Mouse (Mus musculus): ENCODE results near the gene Nenf. TPM values are rescaled to one million over a fixed set of nuclear protein-coding genes. Genes with fewer than 3 reads are reported as not detected.

Gene Nenf
- polyA plus RNA-seq, 1 experiment = 156 TPM

DNA sequence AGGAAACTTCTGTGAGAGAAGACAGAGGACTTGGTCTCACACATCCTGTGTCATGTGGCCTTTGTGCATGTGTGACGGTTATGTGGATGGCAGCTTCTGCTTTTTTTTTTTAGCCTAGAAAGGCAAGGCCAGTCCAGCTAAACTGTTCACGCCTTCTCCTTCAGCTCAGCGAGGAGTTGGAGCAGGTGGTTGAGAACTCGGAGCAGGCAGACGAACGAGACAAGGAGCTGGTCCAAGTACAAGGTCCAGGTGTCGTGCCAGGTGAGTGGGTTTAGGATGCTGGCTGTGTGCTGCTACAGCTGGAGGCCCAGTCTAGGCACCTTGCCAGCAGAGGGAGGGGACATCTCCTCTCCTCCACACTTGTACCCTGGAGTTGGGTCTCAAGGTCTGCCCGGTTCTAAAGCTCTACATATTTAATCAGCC is 10.0 kb upstream of the Nenf start:
- no peak overlapping the region for H3K27ac ChIP-seq (ENCODE audit: insufficient read depth, low read length)
- H3K4me1 ChIP-seq (ENCODE audit: control insufficient read depth, insufficient read depth, low read length) = peaks cover 9% of the 10 kb centered on the region; the same call in 1 of the 2 replicates
- H3K4me3 ChIP-seq (replicated peaks; ENCODE audit: insufficient read depth, low read depth, low read length) = no peak overlapping the region
- TF ChIP-seq CTCF (IDR thresholded peaks at IDR 0.05; ENCODE audit: borderline replicate concordance, insufficient read depth, low read depth, low read length) (no peak), POLR2A (IDR thresholded peaks at IDR 0.05; ENCODE audit: borderline replicate concordance, insufficient read depth, low read length) (no peak)
- DNase-seq = peak in 1 of 2 experiments; percentile 27
- H3K27me3 ChIP-seq (ENCODE audit: control insufficient read depth, insufficient read depth, low read length) = no peaks in the 10 kb centered on the region
- 61% methylated on average over 8 of the region's 8 CpGs for WGBS

DNA sequence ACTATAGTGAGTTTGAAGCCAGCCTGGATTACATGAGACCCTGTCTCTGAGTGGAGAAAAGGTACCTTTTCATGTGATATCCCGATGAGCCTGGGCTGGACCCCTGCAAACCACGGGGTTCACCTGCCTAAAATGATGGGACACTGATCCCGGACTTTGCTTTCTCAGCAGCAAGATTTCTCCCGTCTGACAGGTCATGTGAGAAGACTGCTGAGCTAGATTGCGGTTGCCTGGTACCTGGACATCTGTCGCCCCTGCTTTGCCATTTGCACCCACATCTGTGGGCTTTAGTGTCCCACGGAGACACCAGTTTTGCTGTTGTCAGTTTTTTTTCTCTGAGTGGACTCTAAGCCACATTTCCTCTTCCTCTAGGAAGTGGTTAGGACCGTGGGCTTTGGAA is 9.3 kb upstream of the Nenf start:
- no peak overlapping the region for H3K4me3 ChIP-seq (replicated peaks; ENCODE audit: insufficient read depth, low read depth, low read length)
- 60% methylated on average over 8 of the region's 8 CpGs for WGBS
- TF ChIP-seq CTCF (IDR thresholded peaks at IDR 0.05; ENCODE audit: borderline replicate concordance, insufficient read depth, low read depth, low read length) (no peak), POLR2A (IDR thresholded peaks at IDR 0.05; ENCODE audit: borderline replicate concordance, insufficient read depth, low read length) (no peak)
- no peak for DNase-seq
- no peak overlapping the region for H3K27ac ChIP-seq (ENCODE audit: insufficient read depth, low read length)
- peaks cover 9% of the 10 kb centered on the region; the same call in 1 of the 2 replicates for H3K4me1 ChIP-seq (ENCODE audit: control insufficient read depth, insufficient read depth, low read length)
- no peaks in the 10 kb centered on the region for H3K27me3 ChIP-seq (ENCODE audit: control insufficient read depth, insufficient read depth, low read length)

DNA sequence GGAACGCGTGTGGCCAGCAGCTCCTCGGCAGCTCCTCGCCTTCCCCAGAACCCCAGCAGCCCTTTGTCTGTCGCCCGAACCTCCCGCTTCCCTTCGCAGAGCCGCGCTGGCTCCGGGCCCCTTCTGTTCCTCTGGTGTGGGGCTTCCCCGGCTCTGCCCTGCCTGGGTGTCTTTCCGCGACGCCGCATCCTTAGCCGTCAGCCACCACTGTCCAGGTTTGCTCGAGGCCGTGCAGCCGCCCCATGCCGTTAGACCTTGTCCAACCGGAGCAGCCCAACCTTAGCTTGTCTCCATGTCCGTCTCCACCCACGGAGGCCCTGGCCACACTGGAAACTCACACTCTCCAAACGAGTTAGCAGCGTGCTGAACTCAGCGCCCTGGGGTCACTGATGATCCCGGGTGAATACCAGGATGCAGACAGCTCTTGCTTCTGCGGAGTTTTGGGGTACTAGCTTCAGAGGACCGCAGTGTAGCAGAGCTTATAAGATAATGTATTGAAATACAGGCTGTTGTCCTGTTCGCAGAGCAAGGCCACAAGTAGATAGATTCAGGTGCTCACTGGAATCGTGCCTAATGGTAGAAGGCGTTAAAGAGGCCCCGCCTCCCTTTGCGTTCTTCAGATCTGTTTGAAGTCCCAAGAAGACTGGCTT is 8.4 kb upstream of the Nenf start:
- TF ChIP-seq CTCF (IDR thresholded peaks at IDR 0.05; ENCODE audit: borderline replicate concordance, insufficient read depth, low read depth, low read length) (no peak), POLR2A (IDR thresholded peaks at IDR 0.05; ENCODE audit: borderline replicate concordance, insufficient read depth, low read length) (no peak)
- Histone ChIP-seq H3K4me3 (replicated peaks; ENCODE audit: insufficient read depth, low read depth, low read length) (peak overlapping the region; percentile 95), H3K27ac (ENCODE audit: insufficient read depth, low read length) (peak overlapping the region; percentile 77), H3K27me3 (ENCODE audit: control insufficient read depth, insufficient read depth, low read length) (no peaks in the 10 kb centered on the region), H3K4me1 (ENCODE audit: control insufficient read depth, insufficient read depth, low read length) (peaks cover 9% of the 10 kb centered on the region; the same call in 1 of the 2 replicates)
- WGBS = under 1% methylated on average over 35 of the region's 35 CpGs
- peak in 1 of 2 experiments; percentile 56 for DNase-seq

DNA sequence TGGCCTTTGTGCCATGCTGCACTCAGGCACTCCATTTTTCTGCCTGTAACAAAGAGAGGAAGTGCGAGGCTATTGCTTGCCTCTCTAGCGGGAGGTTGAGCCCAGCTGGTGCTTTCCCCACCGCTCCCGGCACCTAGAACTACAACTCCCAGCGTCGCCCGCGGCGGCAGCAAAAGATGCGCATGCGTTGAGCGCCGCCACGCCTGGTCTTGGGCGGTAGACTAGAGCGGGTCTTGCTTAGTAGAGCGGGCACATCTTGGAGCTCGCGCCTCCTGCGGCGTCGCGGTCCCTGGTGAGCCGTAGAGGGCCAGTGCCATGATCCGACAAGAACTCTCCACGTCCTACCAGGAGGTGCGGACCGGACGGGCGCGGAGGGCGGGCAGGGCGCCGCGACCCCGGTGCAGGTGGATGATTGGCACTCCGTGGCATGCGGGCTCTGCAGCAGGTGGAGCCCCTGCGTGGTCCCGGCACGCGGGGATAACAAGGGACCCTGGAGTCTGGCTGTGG is 7.8 kb upstream of the Nenf start, which contains the start of gene Tmem206:
Gene Tmem206, plus strand, starts transcription at position 187 of the 507 bp plus-strand sequence.
- under 1% methylated on average over 42 of the region's 42 CpGs for WGBS
- H3K4me3 ChIP-seq (replicated peaks; ENCODE audit: insufficient read depth, low read depth, low read length) = peak within 1 kb of the TSS; percentile 95
- peak; percentile 94 to 96 for DNase-seq
- peaks cover 9% of the 10 kb centered on the region; the same call in 1 of the 2 replicates for H3K4me1 ChIP-seq (ENCODE audit: control insufficient read depth, insufficient read depth, low read length)
- no peaks in the 10 kb centered on the region for H3K27me3 ChIP-seq (ENCODE audit: control insufficient read depth, insufficient read depth, low read length)
- peak within 1 kb of the TSS; percentile 77 for H3K27ac ChIP-seq (ENCODE audit: insufficient read depth, low read length)
- peak; percentile 93 for TF ChIP-seq POLR2A (IDR thresholded peaks at IDR 0.05; ENCODE audit: borderline replicate concordance, insufficient read depth, low read length)
- no peak for TF ChIP-seq CTCF (IDR thresholded peaks at IDR 0.05; ENCODE audit: borderline replicate concordance, insufficient read depth, low read depth, low read length)

DNA sequence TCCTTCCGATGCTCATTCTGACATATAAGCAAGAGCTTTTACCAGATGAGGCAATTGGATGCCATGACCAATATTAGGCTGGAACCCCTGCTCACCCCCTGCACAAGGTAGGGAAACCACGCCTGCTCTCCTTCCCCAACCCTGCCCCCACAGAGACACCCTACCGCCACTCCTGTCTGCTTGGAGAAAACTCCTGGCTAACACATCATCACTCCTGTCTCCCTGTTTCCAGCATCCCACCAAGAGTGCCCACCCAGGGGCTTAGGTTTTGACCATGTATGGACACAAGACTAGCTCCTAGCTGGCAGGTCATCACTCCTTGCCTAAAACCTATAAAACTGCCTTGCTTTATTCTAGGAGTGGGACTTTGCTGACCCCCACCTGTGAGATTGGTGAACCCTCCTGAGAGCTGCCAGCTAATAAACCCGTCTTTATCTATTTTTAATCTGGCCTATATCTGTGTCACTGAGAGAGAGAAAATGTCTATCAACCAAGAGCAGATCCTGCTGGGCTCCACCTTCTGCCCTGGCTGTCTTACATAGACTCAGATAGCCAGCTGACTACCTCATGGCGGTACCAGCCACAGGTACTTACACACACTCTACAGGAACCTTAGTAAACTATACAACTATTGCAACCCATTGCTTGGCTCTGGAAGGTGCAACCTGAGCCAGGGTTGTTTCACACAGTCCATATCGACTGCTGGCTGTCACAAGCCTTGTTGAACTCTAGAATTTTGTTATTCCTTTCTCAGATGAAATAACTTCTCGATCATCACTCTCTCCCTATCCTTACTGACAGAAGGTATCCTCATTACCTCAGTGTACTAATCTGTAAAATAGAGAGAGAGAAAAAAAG is 7.0 kb upstream of the Nenf start:
- TF ChIP-seq CTCF (IDR thresholded peaks at IDR 0.05; ENCODE audit: borderline replicate concordance, insufficient read depth, low read depth, low read length) = no peak
- Histone ChIP-seq H3K4me1 (ENCODE audit: control insufficient read depth, insufficient read depth, low read length) (peaks cover 9% of the 10 kb centered on the region; the same call in 1 of the 2 replicates), H3K4me3 (replicated peaks; ENCODE audit: insufficient read depth, low read depth, low read length) (no peak overlapping the region), H3K27me3 (ENCODE audit: control insufficient read depth, insufficient read depth, low read length) (no peaks in the 10 kb centered on the region), H3K27ac (ENCODE audit: insufficient read depth, low read length) (0 out of 2 replicates have a peak overlapping the region, but pooled peaks have one; percentile 57)
- WGBS = 71% methylated on average over 7 of the region's 7 CpGs
- peak in 1 of 2 experiments; percentile 24 for DNase-seq

DNA sequence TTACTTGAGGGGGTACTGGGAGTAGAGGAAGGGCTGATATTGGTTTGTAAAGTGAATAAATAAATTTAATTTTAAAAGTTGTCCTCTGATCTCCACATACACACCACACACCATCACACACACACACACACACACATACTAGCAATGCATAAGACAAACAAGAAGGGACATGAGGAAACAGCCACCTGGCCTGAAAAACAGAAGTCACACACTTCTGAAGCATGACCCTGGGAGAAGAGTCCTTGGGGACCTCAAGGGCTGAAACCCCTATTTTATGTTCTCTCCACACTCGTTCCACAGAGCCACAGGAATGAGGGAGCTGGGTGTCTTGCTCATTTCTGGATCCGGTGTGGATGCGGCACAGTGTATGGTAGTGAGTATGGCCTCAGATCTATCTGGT is 5.4 kb upstream of the Nenf start:
- H3K4me1 ChIP-seq (ENCODE audit: control insufficient read depth, insufficient read depth, low read length) = peaks cover 9% of the 10 kb centered on the region; the same call in 1 of the 2 replicates
- no peak for DNase-seq
- no peaks in the 10 kb centered on the region for H3K27me3 ChIP-seq (ENCODE audit: control insufficient read depth, insufficient read depth, low read length)
- WGBS = 88% methylated on average over 3 of the region's 3 CpGs
- TF ChIP-seq POLR2A (IDR thresholded peaks at IDR 0.05; ENCODE audit: borderline replicate concordance, insufficient read depth, low read length) (no peak), CTCF (IDR thresholded peaks at IDR 0.05; ENCODE audit: borderline replicate concordance, insufficient read depth, low read depth, low read length) (no peak)
- H3K27ac ChIP-seq (ENCODE audit: insufficient read depth, low read length) = no peak overlapping the region
- H3K4me3 ChIP-seq (replicated peaks; ENCODE audit: insufficient read depth, low read depth, low read length) = no peak overlapping the region

DNA sequence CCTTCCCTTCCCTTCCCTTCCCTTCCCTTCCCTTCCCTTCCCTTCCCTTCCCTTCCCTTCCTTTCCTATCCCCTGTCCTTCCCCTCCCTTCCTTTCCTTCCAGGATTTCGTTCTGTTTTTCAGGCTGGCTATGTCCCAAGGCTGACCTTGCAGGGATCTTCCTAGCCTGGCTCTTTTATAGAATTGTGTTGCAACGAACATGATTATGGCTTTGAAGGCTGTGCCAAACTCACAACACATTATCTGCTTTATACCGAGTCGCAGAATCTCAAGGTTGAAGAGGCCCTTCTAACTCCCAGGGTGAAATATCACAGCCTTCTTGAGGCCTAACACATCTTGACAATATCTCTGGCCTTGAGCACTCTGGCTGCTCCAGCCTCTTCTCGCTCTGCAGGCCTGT is 692 bp upstream of the Nenf start:
- H3K4me3 ChIP-seq (replicated peaks; ENCODE audit: insufficient read depth, low read depth, low read length) = no peak overlapping the region
- H3K27ac ChIP-seq (ENCODE audit: insufficient read depth, low read length) = peak overlapping the region; percentile 40; the same call in 1 of the 2 replicates
- no peaks in the 10 kb centered on the region for H3K27me3 ChIP-seq (ENCODE audit: control insufficient read depth, insufficient read depth, low read length)
- 27% methylated on average over 5 of the region's 5 CpGs for WGBS
- peaks cover 3% of the 10 kb centered on the region; the same call in 1 of the 2 replicates for H3K4me1 ChIP-seq (ENCODE audit: control insufficient read depth, insufficient read depth, low read length)
- no peak for DNase-seq
- no peak for TF ChIP-seq POLR2A (IDR thresholded peaks at IDR 0.05; ENCODE audit: borderline replicate concordance, insufficient read depth, low read length)
- TF ChIP-seq CTCF (IDR thresholded peaks at IDR 0.05; ENCODE audit: borderline replicate concordance, insufficient read depth, low read depth, low read length) = no peak

Measured in cerebellum, adult 2 months (tissue).